Mouse (Mus musculus) lung, adult 2 months (tissue): Measurements from ENCODE around the gene Susd6.

ENCODE experiments used
- CTCF ChIP-seq: fragments of 200-500 bp; IDR thresholded peaks from 2 replicates; pipeline ENCODE4 v1.5.1; 2011; ENCODE audit warnings: mild to moderate bottlenecking, low read length, control low read depth; ENCODE audit not compliant: insufficient read depth
- POLR2A ChIP-seq: fragments of 200-500 bp; IDR thresholded peaks from 2 replicates; pipeline ENCODE4 v1.6.1; 2011; ENCODE audit warnings: low read depth, mild to moderate bottlenecking, control low read depth, low read length, borderline replicate concordance; ENCODE audit errors: extremely low read depth

DNA sequence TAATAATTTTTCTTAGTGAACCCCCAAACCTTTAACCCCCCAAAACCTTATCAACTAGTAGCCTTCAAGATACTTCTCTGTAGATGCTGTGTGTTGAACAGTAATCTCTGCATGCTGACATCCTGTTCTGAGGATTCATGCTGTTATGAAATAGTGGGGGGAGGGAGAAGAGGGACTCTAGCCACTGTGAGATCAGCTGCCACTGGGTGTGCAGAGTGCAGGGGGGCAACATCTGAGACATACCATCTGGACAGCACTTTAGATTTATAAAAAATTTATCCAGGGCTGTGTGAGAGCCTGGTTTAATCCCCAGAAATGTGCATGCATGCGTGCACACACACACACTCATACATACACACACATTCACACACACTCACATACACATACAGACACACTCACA lies 45.7 kb upstream of the Susd6 start:
- TF ChIP-seq CTCF (no peak), POLR2A (no peak)
